Mouse (Mus musculus) heart, embryonic 11.5 days (tissue): ENCODE measurements around the gene Il3ra. TPM values are rescaled to one million over a fixed set of nuclear protein-coding genes. Genes with fewer than 3 reads are reported as not detected.

Experiments used
- ATAC-seq: fragments of 200-750 bp; cut with Nextera tagmentation; replicated peaks from 2 replicates; pipeline ENCODE4 v1.8.0; 2017; ENCODE audit warnings: moderate library complexity; ENCODE audit not compliant: insufficient number of reproducible peaks, low FRiP score, low TSS enrichment
- H3K27ac ChIP-seq: fragments of 300-500 bp; sonication (generic); 2 replicates; pipeline ENCODE4 v1.5.1; 2014; ENCODE audit warnings: mild to moderate bottlenecking, low read depth, low read length
- H3K27me3 ChIP-seq: fragments of 300-500 bp; sonication (generic); 2 replicates; pipeline ENCODE4 v1.6.1; 2014; ENCODE audit warnings: mild to moderate bottlenecking, low read length, mixed read lengths; ENCODE audit not compliant: control insufficient read depth, insufficient read depth
- H3K36me3 ChIP-seq: fragments of 300-500 bp; sonication (generic); 2 replicates; pipeline ENCODE4 v1.6.1; 2014; ENCODE audit warnings: mild to moderate bottlenecking, low read length, moderate library complexity, mixed read lengths; ENCODE audit not compliant: control insufficient read depth, insufficient read depth
- H3K4me1 ChIP-seq: fragments of 300-500 bp; sonication (generic); 2 replicates; pipeline ENCODE4 v1.6.1; 2014; ENCODE audit warnings: low read length; ENCODE audit not compliant: control insufficient read depth, insufficient read depth
- H3K4me2 ChIP-seq: fragments of 300-500 bp; sonication (generic); 2 replicates; pipeline ENCODE4 v1.6.1; 2014; ENCODE audit warnings: mild to moderate bottlenecking, moderate library complexity
- H3K4me3 ChIP-seq: fragments of 300-500 bp; sonication (generic); 2 replicates; pipeline ENCODE4 v1.5.1; 2014; ENCODE audit warnings: low read depth, low read length
- H3K9ac ChIP-seq: fragments of 300-500 bp; sonication (generic); 2 replicates; pipeline ENCODE4 v1.6.1; 2014; ENCODE audit warnings: mild to moderate bottlenecking, low read depth, low read length, moderate library complexity
- H3K9me3 ChIP-seq: fragments of 300-500 bp; sonication (generic); replicated peaks from 2 replicates; pipeline ENCODE4 v1.6.1; 2016; ENCODE audit warnings: low read length; ENCODE audit not compliant: control insufficient read depth
- WGBS: fragments of 180-500 bp; shearing (Covaris S2); extraction: QIAGEN DNeasy Blood & Tissue Kit; methylation state at CpG from one replicate; pipeline ENCODE4 v1.1.7; 2014; ENCODE audit not compliant: insufficient replicate concordance; 5-methylcytosine and 5-hydroxymethylcytosine counted together
- polyA plus RNA-seq: library from polyadenylated mRNA; unstranded; fragments of >200 nt; fragmentation: Nextera tagmentation; extraction: Ambion mirVana; gene quantifications from 2 replicates; pipeline ENCODE4 v1.2.1, GENCODE M21; 2014

The Il3ra gene
- polyA plus RNA-seq, 1 experiment from 2014 or later = 5.7 TPM

DNA sequence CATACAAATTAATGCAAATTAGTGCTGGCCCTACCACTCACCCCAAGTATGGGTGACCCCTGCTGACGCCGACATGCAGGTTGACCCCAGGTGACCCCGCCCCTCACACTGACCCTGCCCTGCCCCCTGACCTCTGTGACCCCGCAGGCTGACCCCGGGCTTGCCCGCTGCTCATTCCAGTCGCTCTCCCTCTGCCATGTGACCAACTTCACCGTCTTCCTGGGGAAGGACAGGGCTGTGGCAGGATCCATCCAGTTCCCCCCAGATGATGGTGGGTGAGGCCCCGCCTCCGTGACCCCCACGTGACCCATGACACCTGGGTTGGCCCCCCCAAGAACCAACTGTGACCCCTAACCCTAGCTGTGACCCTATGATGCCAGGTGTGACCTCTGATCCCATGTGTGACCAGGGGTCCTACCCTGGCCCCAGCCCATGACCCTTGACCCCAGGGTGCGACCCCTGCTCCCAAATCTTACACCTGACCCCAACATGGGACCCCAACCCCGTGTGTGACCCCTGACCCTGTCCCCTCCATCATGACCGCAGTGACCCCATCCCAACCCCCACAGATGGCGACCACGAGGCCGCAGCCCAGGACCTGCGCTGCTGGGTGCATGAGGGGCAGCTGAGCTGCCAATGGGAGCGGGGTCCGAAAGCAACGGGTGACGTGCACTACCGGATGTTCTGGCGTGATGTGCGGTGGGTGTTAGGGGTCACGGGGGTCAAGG is 2.8 kb downstream of the Il3ra start:
- H3K36me3 ChIP-seq = peaks cover 11% of the 10 kb centered on the region
- 95% methylated on average over 26 of the region's 26 CpGs for WGBS
- no peak for ATAC-seq
- peaks cover 54% of the 10 kb centered on the region for H3K9me3 ChIP-seq
- H3K4me3 ChIP-seq = no peak overlapping the region
- H3K27me3 ChIP-seq = no peaks in the 10 kb centered on the region
- no peaks in the 10 kb centered on the region for H3K4me1 ChIP-seq
- H3K9ac ChIP-seq = no peak overlapping the region
- H3K27ac ChIP-seq = no peak overlapping the region
- H3K4me2 ChIP-seq = no peak overlapping the region

DNA sequence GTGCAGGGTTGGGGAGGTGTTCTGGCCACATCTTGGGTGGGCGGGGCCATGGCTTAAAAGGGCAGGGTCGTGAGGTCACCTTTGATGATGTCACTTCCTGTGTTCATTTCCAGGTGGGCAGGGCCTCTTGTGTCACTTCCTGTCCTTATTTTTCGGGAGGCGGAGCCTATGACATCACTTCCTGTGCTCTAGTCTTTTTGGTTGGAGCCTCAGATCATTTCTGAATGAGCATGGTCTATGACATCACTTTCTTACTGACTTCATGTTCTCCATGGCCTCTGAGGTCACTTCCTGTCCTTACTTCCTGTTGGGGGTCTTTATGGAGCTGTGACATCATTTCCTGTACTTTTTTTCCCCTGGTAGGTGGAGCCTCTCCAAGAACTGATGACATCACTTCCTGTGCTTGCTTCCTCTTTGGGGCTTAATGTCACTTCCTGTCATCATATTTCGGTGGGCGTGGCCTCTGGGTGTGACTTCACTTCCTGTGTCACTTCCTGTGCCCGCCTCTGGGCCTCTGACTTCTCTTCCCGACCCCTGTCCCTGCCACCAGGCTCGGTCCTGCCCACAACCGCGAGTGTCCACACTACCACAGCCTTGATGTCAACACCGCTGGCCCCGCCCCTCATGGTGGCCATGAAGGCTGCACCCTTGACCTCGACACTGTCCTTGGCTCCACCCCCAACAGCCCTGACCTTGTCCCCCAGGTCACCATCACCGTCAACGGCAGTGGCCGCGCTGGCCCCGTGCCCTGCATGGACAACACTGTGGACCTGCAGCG is 3.6 kb downstream of the Il3ra start:
- Histone ChIP-seq H3K4me3 (no peak overlapping the region), H3K27ac (no peak overlapping the region), H3K4me2 (no peak overlapping the region), H3K9me3 (peaks cover 54% of the 10 kb centered on the region), H3K9ac (no peak overlapping the region), H3K27me3 (no peaks in the 10 kb centered on the region), H3K36me3 (peaks cover 11% of the 10 kb centered on the region), H3K4me1 (no peaks in the 10 kb centered on the region)
- ATAC-seq = no peak
- 91% methylated on average over 20 of the region's 20 CpGs for WGBS

DNA sequence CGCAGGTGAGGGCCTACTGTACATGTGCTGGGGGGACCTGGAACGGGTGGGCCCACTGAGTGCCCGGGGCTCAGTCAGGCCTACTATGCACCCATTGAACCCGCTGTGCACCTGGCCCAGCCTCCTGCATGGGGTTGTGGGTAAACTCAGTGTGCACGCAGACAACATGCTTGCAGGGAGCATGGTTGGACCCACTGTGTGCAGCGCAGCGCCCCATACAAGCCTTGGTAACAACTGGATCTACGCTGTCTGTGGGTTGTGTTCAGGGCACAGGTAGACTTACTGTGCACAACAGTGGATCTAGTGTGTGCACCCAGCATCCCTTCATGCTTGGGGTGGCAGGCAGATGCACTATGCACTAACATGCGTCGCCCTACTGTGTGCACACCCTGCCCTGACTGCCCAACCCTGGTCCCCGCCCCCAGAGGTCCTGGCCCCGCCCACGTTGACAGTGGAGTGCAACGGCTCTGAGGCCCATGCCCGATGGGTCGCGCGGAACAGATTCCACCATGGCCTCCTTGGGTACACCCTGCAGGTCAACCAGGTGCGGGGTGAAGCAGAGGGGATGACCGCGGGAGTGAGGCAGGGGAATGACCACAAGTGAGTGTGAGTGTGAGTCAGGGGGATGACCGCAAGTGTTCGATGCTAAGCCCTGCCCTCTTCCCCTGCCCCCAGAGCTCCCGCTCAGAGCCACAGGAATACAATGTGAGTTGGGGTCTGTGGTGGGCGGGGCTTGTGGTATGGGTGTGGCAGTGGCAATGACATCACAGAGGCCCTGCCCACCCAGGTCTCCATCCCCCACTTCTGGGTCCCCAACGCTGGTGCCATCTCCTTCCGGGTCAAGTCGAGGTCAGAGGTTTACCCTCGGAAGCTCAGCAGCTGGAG is 4.4 kb downstream of the Il3ra start:
- Histone ChIP-seq H3K9me3 (peaks cover 57% of the 10 kb centered on the region), H3K36me3 (peaks cover 11% of the 10 kb centered on the region), H3K9ac (no peak overlapping the region), H3K27ac (no peak overlapping the region), H3K4me1 (no peaks in the 10 kb centered on the region), H3K27me3 (no peaks in the 10 kb centered on the region), H3K4me3 (no peak overlapping the region), H3K4me2 (no peak overlapping the region)
- ATAC-seq = no peak
- WGBS = 95% methylated on average over 29 of the region's 29 CpGs

DNA sequence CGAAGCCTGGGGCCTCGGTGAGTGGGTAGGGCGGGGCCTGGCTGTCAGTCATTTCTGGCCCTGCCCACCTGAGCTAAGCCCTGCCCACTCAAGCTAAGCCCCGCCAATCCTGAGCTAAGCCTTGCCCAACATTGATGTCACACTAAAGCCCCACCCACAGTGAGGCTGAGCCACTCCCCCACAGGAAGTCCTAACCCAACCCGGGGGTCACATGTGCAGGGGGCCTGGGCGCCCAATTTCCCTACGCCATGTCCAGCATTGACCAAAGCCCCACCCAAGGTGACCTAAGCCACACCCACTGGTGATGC is 5.0 kb downstream of the Il3ra start:
- Histone ChIP-seq H3K9me3 (peaks cover 57% of the 10 kb centered on the region), H3K36me3 (peaks cover 11% of the 10 kb centered on the region), H3K4me1 (no peaks in the 10 kb centered on the region), H3K27me3 (no peaks in the 10 kb centered on the region), H3K4me2 (no peak overlapping the region), H3K27ac (no peak overlapping the region), H3K4me3 (no peak overlapping the region), H3K9ac (no peak overlapping the region)
- ATAC-seq = no peak
- 96% methylated on average over 7 of the region's 7 CpGs for WGBS

DNA sequence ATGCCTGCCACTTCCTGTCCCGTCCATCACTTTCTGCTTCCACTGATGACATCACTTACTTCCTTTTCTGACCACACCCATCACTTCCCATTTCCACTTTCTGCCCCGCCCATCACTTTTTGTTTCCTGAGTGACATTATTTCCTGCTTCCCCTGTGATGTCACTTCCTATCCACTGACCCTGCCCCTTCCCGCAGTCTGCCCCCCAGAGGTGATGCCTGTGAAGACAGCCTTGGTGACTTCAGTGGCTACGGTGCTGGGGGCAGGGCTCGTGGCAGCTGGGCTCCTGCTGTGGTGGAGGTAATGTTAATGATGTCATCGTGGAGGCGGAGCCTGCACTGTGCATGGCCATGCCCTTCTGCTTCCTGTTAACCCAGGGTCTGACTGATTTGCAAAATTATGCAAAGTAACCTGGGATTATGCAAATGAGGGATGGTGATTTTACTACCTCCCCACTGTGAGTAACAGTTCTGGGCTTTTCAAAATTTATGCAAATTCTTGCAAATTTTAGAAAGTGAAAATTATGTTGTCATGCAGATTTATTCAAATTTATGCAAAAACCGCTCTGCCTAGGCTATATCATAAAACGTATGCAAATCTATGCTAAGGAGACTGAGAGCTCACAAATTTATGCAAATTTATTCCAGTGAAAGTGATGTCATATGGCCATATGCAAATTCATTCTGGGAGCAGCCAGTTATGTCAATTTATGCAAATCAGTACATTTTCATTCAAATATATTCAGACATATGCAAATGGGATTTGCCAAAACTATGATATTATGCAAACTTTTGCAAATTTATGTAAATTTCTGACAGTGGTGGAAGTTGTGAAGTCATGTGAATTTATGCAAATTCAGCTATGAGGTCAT is 5.9 kb downstream of the Il3ra start:
- H3K27me3 ChIP-seq = no peaks in the 10 kb centered on the region
- WGBS = 91% methylated on average over 9 of the region's 9 CpGs
- no peak overlapping the region for H3K4me2 ChIP-seq
- H3K9ac ChIP-seq = no peak overlapping the region
- H3K27ac ChIP-seq = no peak overlapping the region
- peaks cover 53% of the 10 kb centered on the region for H3K9me3 ChIP-seq
- ATAC-seq = no peak
- no peak overlapping the region for H3K4me3 ChIP-seq
- peaks cover 11% of the 10 kb centered on the region for H3K36me3 ChIP-seq
- H3K4me1 ChIP-seq = no peaks in the 10 kb centered on the region

DNA sequence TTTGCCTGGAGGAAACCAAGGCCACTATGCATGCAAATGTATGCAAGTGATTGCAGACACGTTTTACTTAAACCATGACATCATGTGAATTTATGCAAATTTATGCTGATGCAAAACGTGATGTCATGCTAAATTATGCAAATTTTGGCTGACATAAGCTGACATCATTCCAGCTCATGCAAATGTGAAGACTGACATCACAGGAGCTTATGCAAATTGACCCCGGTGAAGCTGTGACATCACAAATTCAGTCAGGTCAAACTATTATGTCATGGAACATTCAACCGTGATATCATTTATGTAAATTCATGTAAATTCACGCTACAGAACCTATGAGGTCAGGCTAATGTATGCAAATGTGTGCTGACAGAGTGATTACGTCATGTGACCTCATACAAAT is 6.5 kb downstream of the Il3ra start:
- peaks cover 11% of the 10 kb centered on the region for H3K36me3 ChIP-seq
- H3K27me3 ChIP-seq = no peaks in the 10 kb centered on the region
- no peak overlapping the region for H3K9ac ChIP-seq
- H3K9me3 ChIP-seq = peaks cover 46% of the 10 kb centered on the region
- no peak overlapping the region for H3K4me3 ChIP-seq
- no peak overlapping the region for H3K27ac ChIP-seq
- no peak for ATAC-seq
- 81% methylated on average over 6 of the region's 6 CpGs for WGBS
- no peaks in the 10 kb centered on the region for H3K4me1 ChIP-seq
- no peak overlapping the region for H3K4me2 ChIP-seq

DNA sequence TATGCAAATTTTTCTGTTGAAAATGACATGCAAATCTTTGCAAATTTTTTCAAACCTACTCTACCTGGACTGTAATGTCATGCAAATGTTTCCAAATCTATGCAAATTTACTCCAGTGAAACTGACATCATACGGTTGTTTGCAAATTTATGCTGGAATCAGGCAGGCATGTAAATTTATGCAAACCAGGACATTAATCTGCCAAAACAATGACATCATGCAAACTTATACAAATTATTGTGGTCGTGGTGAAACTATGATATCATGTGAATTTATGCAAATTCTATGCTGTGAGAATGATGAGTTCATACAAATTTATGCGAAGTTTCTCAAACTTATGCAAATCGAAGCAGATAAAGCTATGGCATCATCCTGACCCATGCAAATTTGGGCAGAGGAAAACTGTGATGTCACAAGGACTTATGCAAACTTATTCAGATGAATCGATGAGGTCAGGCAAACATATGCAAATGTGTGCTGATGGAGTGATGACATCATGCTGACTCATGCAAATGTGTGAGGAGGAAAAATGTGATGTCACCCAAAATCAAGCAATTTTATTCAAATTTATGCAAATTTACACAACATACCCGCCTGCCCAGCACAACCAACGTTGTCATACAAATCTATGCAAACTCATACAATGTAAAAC is 7.1 kb downstream of the Il3ra start:
- H3K27me3 ChIP-seq = no peaks in the 10 kb centered on the region
- 90% methylated on average over 7 of the region's 7 CpGs for WGBS
- no peaks in the 10 kb centered on the region for H3K4me1 ChIP-seq
- H3K9me3 ChIP-seq = peaks cover 41% of the 10 kb centered on the region
- H3K4me3 ChIP-seq = no peak overlapping the region
- no peak overlapping the region for H3K9ac ChIP-seq
- H3K4me2 ChIP-seq = no peak overlapping the region
- peaks cover 11% of the 10 kb centered on the region for H3K36me3 ChIP-seq
- H3K27ac ChIP-seq = no peak overlapping the region
- no peak for ATAC-seq
